Mouse (Mus musculus) forebrain, embryonic 14.5 days (tissue): ENCODE data around the gene Dock10. TPM values are rescaled to one million over a fixed set of nuclear protein-coding genes. Genes with fewer than 3 reads are reported as not detected.

ENCODE experiments used
- ATAC-seq: fragments of 200-750 bp; cut with Nextera tagmentation; 2 replicates; pipeline ENCODE4 v1.8.0; 2017; ENCODE audit warnings: mild to moderate bottlenecking, moderate library complexity
- DNase-seq: peaks from one replicate; pipeline ENCODE4 v3.0.0-alpha.2; 2015; ENCODE audit warnings: low spot score
- H3K27ac ChIP-seq: fragments of 300-500 bp; sonication (generic); 2 replicates; pipeline ENCODE4 v1.5.1; 2014; ENCODE audit warnings: low read depth, mild to moderate bottlenecking, control low read depth, low read length, moderate library complexity
- H3K27me3 ChIP-seq: fragments of 300-500 bp; sonication (generic); replicated peaks from 2 replicates; pipeline ENCODE4 v1.6.1; 2014; ENCODE audit warnings: low read length, control low read depth, mixed read lengths; ENCODE audit not compliant: control insufficient read depth, insufficient read depth
- H3K36me3 ChIP-seq: fragments of 300-500 bp; sonication (generic); 2 replicates; pipeline ENCODE4 v1.6.1; 2014; ENCODE audit warnings: low read length, control low read depth; ENCODE audit not compliant: control insufficient read depth, insufficient read depth
- H3K4me1 ChIP-seq: fragments of 300-500 bp; sonication (generic); 2 replicates; pipeline ENCODE4 v1.6.1; 2014; ENCODE audit warnings: antibody characterized with exemption, low read length, control low read depth; ENCODE audit not compliant: control insufficient read depth, insufficient read depth
- H3K4me2 ChIP-seq: fragments of 300-500 bp; sonication (generic); 2 replicates; pipeline ENCODE4 v1.6.1; 2014; ENCODE audit warnings: mild to moderate bottlenecking, control low read depth, low read length
- H3K4me3 ChIP-seq: fragments of 300-500 bp; sonication (generic); 2 replicates; pipeline ENCODE4 v1.5.1; 2014; ENCODE audit warnings: low read depth, low read length, control low read depth
- H3K9ac ChIP-seq: fragments of 300-500 bp; sonication (generic); 2 replicates; pipeline ENCODE4 v1.6.1; 2014; ENCODE audit warnings: mild to moderate bottlenecking, low read length, control low read depth, moderate library complexity
- H3K9me3 ChIP-seq: fragments of 300-500 bp; sonication (generic); replicated peaks from 2 replicates; pipeline ENCODE4 v1.6.1; 2016; ENCODE audit warnings: low read length, control low read depth, mixed read lengths; ENCODE audit not compliant: control insufficient read depth
- WGBS: fragments of 180-500 bp; shearing (Covaris S2); extraction: QIAGEN DNeasy Blood & Tissue Kit; methylation state at CpG from one replicate; pipeline ENCODE4 v1.1.7; 2014; 5-methylcytosine and 5-hydroxymethylcytosine counted together
- polyA plus RNA-seq: library from polyadenylated mRNA; unstranded; fragments of >200 nt; fragmentation: Nextera tagmentation; extraction: Ambion mirVana; gene quantifications from 2 replicates; pipeline ENCODE4 v1.2.1, GENCODE M21; 2014

Gene Dock10
- polyA plus RNA-seq, 1 experiment from 2014 or later: 1.6 TPM

GRCm38 (mm10) chr1:80671730-80672129, 86.6 kb downstream of the Dock10 start:
- Histone ChIP-seq H3K9ac (no peak overlapping the region), H3K27ac (no peak overlapping the region), H3K36me3 (no peaks in the 10 kb centered on the region), H3K4me2 (no peak overlapping the region), H3K4me1 (peaks cover 6% of the 10 kb centered on the region), H3K4me3 (no peak overlapping the region), H3K9me3 (no peaks in the 10 kb centered on the region), H3K27me3 (no peaks in the 10 kb centered on the region)
- ATAC-seq (no peak), DNase-seq (no peak)
- WGBS: 95% methylated on average over 3 of the region's 3 CpGs

- Histone ChIP-seq H3K4me2 (no peak overlapping the region), H3K4me3 (no peak overlapping the region), H3K9ac (no peak overlapping the region), H3K36me3 (no peaks in the 10 kb centered on the region), H3K27ac (no peak overlapping the region), H3K27me3 (no peaks in the 10 kb centered on the region), H3K4me1 (peaks cover 6% of the 10 kb centered on the region), H3K9me3 (no peaks in the 10 kb centered on the region)
- ATAC-seq (no peak), DNase-seq (no peak)
- 79% methylated on average over 5 of the region's 5 CpGs for WGBS
These were observed 87.3 kb downstream of the Dock10 start for GRCm38 (mm10) chr1:80671056-80671455.

GRCm38 (mm10) chr1:80670387-80670786, 87.9 kb downstream of the Dock10 start:
- Histone ChIP-seq H3K4me1 (peaks cover 6% of the 10 kb centered on the region), H3K4me3 (no peak overlapping the region), H3K36me3 (no peaks in the 10 kb centered on the region), H3K4me2 (no peak overlapping the region), H3K27me3 (no peaks in the 10 kb centered on the region), H3K27ac (no peak overlapping the region), H3K9ac (no peak overlapping the region), H3K9me3 (no peaks in the 10 kb centered on the region)
- no peak for DNase-seq
- WGBS: 93% methylated on average over 7 of the region's 7 CpGs
- ATAC-seq: no peak

GRCm38 (mm10) chr1:80665761-80666160, 92.6 kb downstream of the Dock10 start:
- H3K4me1 ChIP-seq: no peaks in the 10 kb centered on the region
- H3K4me2 ChIP-seq: no peak overlapping the region
- no peak overlapping the region for H3K9ac ChIP-seq
- no peaks in the 10 kb centered on the region for H3K27me3 ChIP-seq
- DNase-seq (no peak), ATAC-seq (no peak)
- H3K27ac ChIP-seq: no peak overlapping the region
- no peak overlapping the region for H3K4me3 ChIP-seq
- no peaks in the 10 kb centered on the region for H3K9me3 ChIP-seq
- no peaks in the 10 kb centered on the region for H3K36me3 ChIP-seq

- Histone ChIP-seq H3K4me2 (no peak overlapping the region), H3K9me3 (no peaks in the 10 kb centered on the region), H3K36me3 (no peaks in the 10 kb centered on the region), H3K4me3 (no peak overlapping the region), H3K4me1 (no peaks in the 10 kb centered on the region), H3K9ac (no peak overlapping the region), H3K27me3 (no peaks in the 10 kb centered on the region), H3K27ac (no peak overlapping the region)
- ATAC-seq: no peak
- no peak for DNase-seq
- 97% methylated on average over 6 of the region's 6 CpGs for WGBS
These were observed 93.2 kb downstream of the Dock10 start for GRCm38 (mm10) chr1:80665161-80665560.

- no peaks in the 10 kb centered on the region for H3K27me3 ChIP-seq
- H3K4me3 ChIP-seq: no peak overlapping the region
- H3K27ac ChIP-seq: no peak overlapping the region
- no peaks in the 10 kb centered on the region for H3K36me3 ChIP-seq
- WGBS: 76% methylated on average over 11 of the region's 11 CpGs
- DNase-seq (no peak), ATAC-seq (no peak)
- H3K4me2 ChIP-seq: no peak overlapping the region
- no peak overlapping the region for H3K9ac ChIP-seq
- no peaks in the 10 kb centered on the region for H3K9me3 ChIP-seq
- no peaks in the 10 kb centered on the region for H3K4me1 ChIP-seq
These were observed 96.6 kb downstream of the Dock10 start for GRCm38 (mm10) chr1:80661506-80662402.

GRCm38 (mm10) chr1:80659465-80660245, 98.7 kb downstream of the Dock10 start:
- no peaks in the 10 kb centered on the region for H3K9me3 ChIP-seq
- DNase-seq: no peak
- H3K9ac ChIP-seq: no peak overlapping the region
- 78% methylated on average over 6 of the region's 6 CpGs for WGBS
- no peak overlapping the region for H3K27ac ChIP-seq
- no peak for ATAC-seq
- no peaks in the 10 kb centered on the region for H3K4me1 ChIP-seq
- H3K4me2 ChIP-seq: no peak overlapping the region
- H3K36me3 ChIP-seq: no peaks in the 10 kb centered on the region
- no peaks in the 10 kb centered on the region for H3K27me3 ChIP-seq
- no peak overlapping the region for H3K4me3 ChIP-seq

GRCm38 (mm10) chr1:80656389-80656788, 101.9 kb downstream of the Dock10 start:
- H3K36me3 ChIP-seq: no peaks in the 10 kb centered on the region
- H3K9ac ChIP-seq: no peak overlapping the region
- H3K27me3 ChIP-seq: no peaks in the 10 kb centered on the region
- no peak overlapping the region for H3K4me3 ChIP-seq
- 60% methylated on average over 2 of the region's 2 CpGs for WGBS
- H3K9me3 ChIP-seq: no peaks in the 10 kb centered on the region
- ATAC-seq (0 out of 2 replicates have a peak, but pooled peaks have one; percentile 42), DNase-seq (peak; percentile 18)
- H3K4me2 ChIP-seq: no peak overlapping the region
- no peaks in the 10 kb centered on the region for H3K4me1 ChIP-seq
- H3K27ac ChIP-seq: no peak overlapping the region

- 62% methylated on average over 1 of the region's 1 CpGs for WGBS
- no peaks in the 10 kb centered on the region for H3K36me3 ChIP-seq
- DNase-seq (no peak), ATAC-seq (no peak)
- no peak overlapping the region for H3K4me3 ChIP-seq
- no peaks in the 10 kb centered on the region for H3K27me3 ChIP-seq
- H3K27ac ChIP-seq: no peak overlapping the region
- H3K4me1 ChIP-seq: no peaks in the 10 kb centered on the region
- H3K9me3 ChIP-seq: no peaks in the 10 kb centered on the region
- H3K4me2 ChIP-seq: no peak overlapping the region
- no peak overlapping the region for H3K9ac ChIP-seq
These were observed 102.5 kb downstream of the Dock10 start for GRCm38 (mm10) chr1:80655854-80656253.
